Mouse (Mus musculus): ENCODE results near the gene Eid3. TPM values are rescaled to one million over a fixed set of nuclear protein-coding genes. Genes with fewer than 3 reads are reported as not detected.

Gene Eid3
- polyA plus RNA-seq (2017; shearing (Covaris generic)) = under 1 TPM in 1 of 2 experiments, not detected in 1; 0.22 TPM

DNA sequence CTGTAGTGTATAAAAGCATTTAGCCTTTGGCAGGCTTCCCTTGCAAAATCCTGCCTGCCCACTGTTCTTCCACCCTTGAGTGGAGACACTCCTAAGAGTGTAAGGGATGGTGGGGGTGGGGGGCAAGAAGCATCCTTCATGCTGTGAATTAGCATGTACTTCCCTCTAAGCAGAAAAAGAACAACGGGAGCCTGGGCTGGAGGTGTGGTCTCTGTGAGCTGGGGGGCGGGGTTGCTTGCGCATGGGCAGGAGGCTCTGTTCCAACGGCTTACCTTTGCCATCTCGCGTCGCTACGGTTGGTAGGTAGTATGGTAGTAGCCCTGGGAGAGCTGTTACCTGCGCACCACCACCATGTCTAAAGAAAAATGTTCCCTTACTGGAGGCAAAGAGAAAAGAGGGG is at the start of gene Eid3:
Gene Eid3 (plus strand): TSS at position 271 of the 400 bp plus-strand sequence.

DNA sequence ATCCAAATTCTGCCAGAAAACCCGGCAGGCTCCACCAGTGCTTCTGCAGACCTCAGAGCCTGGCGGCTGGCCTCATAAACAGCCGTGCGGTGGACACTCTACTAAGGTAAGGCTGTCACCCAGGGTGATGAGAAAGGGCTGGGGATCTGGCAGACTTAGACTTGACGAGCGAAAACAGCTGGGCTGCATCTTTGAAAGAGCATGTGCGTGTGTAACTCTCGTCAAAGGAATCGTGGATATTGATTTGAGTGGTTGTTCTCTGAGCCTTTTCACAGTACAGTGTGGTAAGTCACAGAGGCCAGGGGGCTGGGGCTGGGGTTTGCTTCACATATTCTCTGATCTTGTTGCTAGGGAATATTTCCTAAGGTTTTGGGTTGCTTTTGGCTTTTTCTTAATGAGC is 32.5 kb upstream of the Eid3 start, which contains the start of gene Txnrd1:
Gene Txnrd1 (plus strand): TSS at position 26 of the 400 bp plus-strand sequence.

Other genes starting within 250 kb of the Eid3 start
- 10 to 100 TPM; 34.5 to 41.4 TPM for gene 1190007I07Rik, start 243.4 kb upstream of the Eid3 start, polyA plus RNA-seq (2017; shearing (Covaris generic))
- 10 to 100 TPM; 60.3 to 62.5 TPM for gene Tdg, start 236.8 kb upstream of the Eid3 start, polyA plus RNA-seq (2017; shearing (Covaris generic))
- gene Glt8d2, start 176.0 kb upstream of the Eid3 start, polyA plus RNA-seq (2017; shearing (Covaris generic)) = 1 to 10 TPM in 1 of 2 experiments, not detected in 1; 2.0 TPM
- gene Hcfc2, start 170.5 kb upstream of the Eid3 start, polyA plus RNA-seq (2017; shearing (Covaris generic)) = 10 to 100 TPM; 27.5 to 29.1 TPM
- gene Nfyb, start 102.5 kb upstream of the Eid3 start, polyA plus RNA-seq (2017; shearing (Covaris generic)) = 10 to 100 TPM; 78.6 to 86.0 TPM
- gene Txnrd1, start 32.7 kb upstream of the Eid3 start, polyA plus RNA-seq (2017; shearing (Covaris generic)) = 10 to 100 TPM; 60.4 to 71.4 TPM
- gene Chst11, start 118.9 kb downstream of the Eid3 start, polyA plus RNA-seq (2017; shearing (Covaris generic)) = under 1 TPM; 0.14 to 0.26 TPM